Mouse (Mus musculus): ENCODE measurements around the gene Rsu1. TPM values are rescaled to one million over a fixed set of nuclear protein-coding genes. Genes with fewer than 3 reads are reported as not detected.

Rsu1 gene
- polyA plus RNA-seq, 1 experiment from 2014 or later, result 111 TPM

DNA sequence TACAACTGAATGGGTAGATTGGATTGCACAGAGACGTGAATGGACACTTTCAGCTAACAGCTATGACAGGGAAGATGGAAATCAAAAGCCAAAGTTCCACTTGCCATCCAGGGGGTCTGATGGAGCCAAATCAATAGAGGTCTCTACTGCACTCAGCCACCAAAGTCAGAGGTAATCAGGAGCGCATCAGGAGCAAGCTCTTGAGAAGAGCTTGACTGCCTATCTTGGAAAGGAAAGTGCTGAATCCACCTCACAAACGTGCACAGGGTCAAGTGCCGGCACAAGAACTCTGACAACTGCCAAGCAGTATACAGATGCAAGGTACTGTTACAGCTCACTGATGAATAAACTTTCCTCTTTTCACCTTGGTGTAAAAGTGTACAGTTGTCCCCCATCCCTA lies 47.8 kb downstream of the Rsu1 start:
- H3K27me3 ChIP-seq, result no peaks in the 10 kb centered on the region
- H3K27ac ChIP-seq, result no peak overlapping the region
- 83% methylated on average over 4 of the region's 4 CpGs for WGBS
- H3K4me2 ChIP-seq, result no peak overlapping the region
- H3K36me3 ChIP-seq, result no peaks in the 10 kb centered on the region
- H3K9ac ChIP-seq, result no peak overlapping the region
- H3K4me1 ChIP-seq, result no peaks in the 10 kb centered on the region
- no peak for ATAC-seq (ENCODE audit: insufficient number of reproducible peaks, insufficient read depth, low FRiP score, low TSS enrichment, low read depth)
- no peaks in the 10 kb centered on the region for H3K9me3 ChIP-seq
- H3K4me3 ChIP-seq, result no peak overlapping the region

DNA sequence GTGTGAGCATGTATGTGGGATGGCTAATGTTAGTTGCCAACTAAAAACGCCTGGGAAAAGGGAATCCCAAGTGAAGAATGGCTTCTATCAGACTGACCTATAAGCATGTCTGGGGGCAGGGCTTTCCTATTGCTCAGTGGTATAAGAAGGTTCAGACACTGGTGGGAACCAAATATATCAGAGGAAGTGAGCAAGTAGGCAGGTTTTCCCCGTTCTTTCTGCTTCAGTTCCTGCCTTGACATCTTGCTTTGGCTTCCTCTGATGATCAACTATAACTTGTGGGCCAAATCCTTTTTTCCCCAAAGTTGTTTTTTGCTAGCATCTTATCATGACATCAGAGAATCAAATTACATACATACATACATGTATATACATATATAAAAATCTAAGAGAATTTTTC lies 51.1 kb downstream of the Rsu1 start:
- peaks cover 3% of the 10 kb centered on the region; the same call in 1 of the 2 replicates for H3K4me1 ChIP-seq
- no peak overlapping the region for H3K27ac ChIP-seq
- H3K9ac ChIP-seq, result no peak overlapping the region
- H3K4me3 ChIP-seq, result no peak overlapping the region
- H3K27me3 ChIP-seq, result no peaks in the 10 kb centered on the region
- no peak overlapping the region for H3K4me2 ChIP-seq
- WGBS, result 82% methylated on average over 2 of the region's 2 CpGs
- peaks cover 9% of the 10 kb centered on the region for H3K36me3 ChIP-seq
- ATAC-seq (ENCODE audit: insufficient number of reproducible peaks, insufficient read depth, low FRiP score, low TSS enrichment, low read depth), result no peak; the same call in 1 of the 2 replicates
- no peaks in the 10 kb centered on the region for H3K9me3 ChIP-seq

DNA sequence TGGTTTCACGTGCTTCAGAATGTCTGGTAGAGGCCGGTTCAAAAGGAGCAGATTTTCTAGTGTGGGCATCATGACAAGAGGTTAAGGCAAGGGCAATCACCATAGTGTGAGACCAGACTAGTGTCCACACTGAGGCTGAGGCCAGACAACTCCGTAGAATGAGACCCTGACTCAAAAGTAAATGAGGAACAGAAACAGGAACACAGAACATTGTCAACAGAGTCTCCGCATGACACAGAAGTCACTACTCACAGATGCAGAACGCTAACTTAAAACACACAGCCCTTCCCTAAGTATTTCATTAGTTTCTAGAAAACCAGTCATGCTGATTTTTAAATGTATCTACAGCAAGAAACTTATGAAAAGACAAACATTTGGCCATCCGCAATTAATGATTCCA lies 53.1 kb downstream of the Rsu1 start:
- H3K4me2 ChIP-seq, result no peak overlapping the region
- peaks cover 3% of the 10 kb centered on the region; the same call in 1 of the 2 replicates for H3K4me1 ChIP-seq
- H3K9ac ChIP-seq, result no peak overlapping the region
- peaks cover 14% of the 10 kb centered on the region for H3K36me3 ChIP-seq
- WGBS, result 43% methylated on average over 6 of the region's 6 CpGs
- no peaks in the 10 kb centered on the region for H3K27me3 ChIP-seq
- H3K4me3 ChIP-seq, result no peak overlapping the region
- ATAC-seq (ENCODE audit: insufficient number of reproducible peaks, insufficient read depth, low FRiP score, low TSS enrichment, low read depth), result no peak
- H3K9me3 ChIP-seq, result no peaks in the 10 kb centered on the region
- no peak overlapping the region for H3K27ac ChIP-seq

DNA sequence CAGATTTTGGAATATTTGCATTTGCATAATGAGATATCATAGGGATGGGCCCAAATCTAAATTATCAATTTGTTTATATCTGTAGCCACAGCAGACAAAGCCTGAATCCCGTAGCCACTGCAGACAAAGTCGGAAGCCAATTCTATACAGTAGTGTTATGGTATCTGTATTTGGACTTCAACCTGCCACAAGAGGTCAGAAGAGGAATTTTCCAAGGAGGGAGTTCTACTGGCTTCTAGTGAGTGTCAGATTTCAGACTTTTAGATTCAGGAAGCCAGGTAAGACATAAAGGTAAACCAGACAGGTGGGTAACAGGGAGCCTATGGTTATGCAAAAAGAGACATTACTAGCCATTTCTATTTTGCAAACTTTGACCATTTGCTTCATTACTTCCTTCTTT lies 64.4 kb downstream of the Rsu1 start:
- Histone ChIP-seq H3K4me1 (no peaks in the 10 kb centered on the region), H3K27me3 (no peaks in the 10 kb centered on the region), H3K27ac (no peak overlapping the region)

DNA sequence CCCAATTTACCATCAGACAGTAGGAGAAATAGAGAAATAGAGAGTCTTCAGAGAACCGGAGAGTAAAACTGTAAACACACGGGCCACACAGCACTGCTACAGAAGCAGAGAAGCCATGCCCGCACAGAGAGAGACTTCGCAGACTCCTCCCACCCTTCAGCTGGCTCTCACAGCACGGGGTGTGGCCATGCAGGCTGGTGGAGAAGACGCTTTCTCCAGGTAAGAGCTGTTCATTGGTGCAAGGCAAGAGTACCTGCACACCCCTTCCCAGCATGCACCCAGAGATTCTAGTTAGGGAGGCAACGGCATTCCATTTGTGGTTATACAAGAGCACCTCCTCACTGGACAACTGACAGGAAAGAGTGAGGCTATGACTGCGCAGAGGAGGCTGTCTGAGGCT lies 64.8 kb downstream of the Rsu1 start:
- 69% methylated on average over 8 of the region's 8 CpGs for WGBS
- no peak overlapping the region for H3K9ac ChIP-seq
- no peak overlapping the region for H3K4me3 ChIP-seq
- no peaks in the 10 kb centered on the region for H3K4me1 ChIP-seq
- H3K9me3 ChIP-seq, result no peaks in the 10 kb centered on the region
- H3K27ac ChIP-seq, result no peak overlapping the region
- H3K4me2 ChIP-seq, result no peak overlapping the region
- no peaks in the 10 kb centered on the region; the same call in 1 of the 2 replicates for H3K36me3 ChIP-seq
- no peak for ATAC-seq (ENCODE audit: insufficient number of reproducible peaks, insufficient read depth, low FRiP score, low TSS enrichment, low read depth)
- H3K27me3 ChIP-seq, result no peaks in the 10 kb centered on the region

More for the DNA sequence above, 64.4 kb downstream of the Rsu1 start:
- Histone ChIP-seq H3K9me3 (no peaks in the 10 kb centered on the region), H3K9ac (no peak overlapping the region), H3K4me2 (no peak overlapping the region), H3K4me3 (no peak overlapping the region), H3K36me3 (no peaks in the 10 kb centered on the region)
- ATAC-seq (ENCODE audit: insufficient number of reproducible peaks, insufficient read depth, low FRiP score, low TSS enrichment, low read depth), result no peak
- 88% methylated on average over 2 of the region's 2 CpGs for WGBS

DNA sequence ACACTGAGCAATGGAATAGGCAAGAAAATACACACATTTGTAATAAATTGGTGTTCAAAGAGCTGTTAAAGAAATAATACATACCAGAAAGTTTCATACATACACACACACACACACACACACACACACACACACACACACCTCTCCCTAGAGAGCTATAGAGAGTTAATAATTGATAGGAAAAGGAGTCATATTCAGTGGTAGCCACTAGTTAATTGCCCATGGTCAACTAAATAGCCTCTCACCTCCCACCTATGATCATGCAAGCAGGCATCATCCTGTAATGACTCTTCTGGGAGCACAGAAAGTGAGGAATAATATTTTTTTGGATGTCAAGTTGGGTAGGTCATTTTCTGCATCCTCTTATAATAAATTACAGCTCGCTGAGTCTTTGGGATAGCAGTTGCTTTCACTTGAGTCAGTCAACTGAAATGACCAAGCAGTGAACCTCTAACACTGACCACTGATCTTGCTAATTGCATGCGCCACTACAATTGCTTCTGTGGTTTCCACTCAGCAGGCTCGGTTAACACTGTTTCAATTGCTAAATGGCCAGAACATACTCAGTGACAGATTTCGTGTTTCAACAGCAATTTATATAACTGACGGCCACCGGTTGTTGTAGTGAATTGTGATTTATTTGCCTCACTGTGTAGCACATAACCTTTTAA lies 68.3 kb downstream of the Rsu1 start:
- Histone ChIP-seq H3K4me2 (no peak overlapping the region), H3K4me3 (no peak overlapping the region), H3K4me1 (no peaks in the 10 kb centered on the region), H3K9me3 (no peaks in the 10 kb centered on the region), H3K36me3 (no peaks in the 10 kb centered on the region; the same call in 1 of the 2 replicates), H3K27ac (no peak overlapping the region), H3K9ac (no peak overlapping the region), H3K27me3 (no peaks in the 10 kb centered on the region)
- WGBS, result 79% methylated on average over 6 of the region's 6 CpGs
- no peak for ATAC-seq (ENCODE audit: insufficient number of reproducible peaks, insufficient read depth, low FRiP score, low TSS enrichment, low read depth)

DNA sequence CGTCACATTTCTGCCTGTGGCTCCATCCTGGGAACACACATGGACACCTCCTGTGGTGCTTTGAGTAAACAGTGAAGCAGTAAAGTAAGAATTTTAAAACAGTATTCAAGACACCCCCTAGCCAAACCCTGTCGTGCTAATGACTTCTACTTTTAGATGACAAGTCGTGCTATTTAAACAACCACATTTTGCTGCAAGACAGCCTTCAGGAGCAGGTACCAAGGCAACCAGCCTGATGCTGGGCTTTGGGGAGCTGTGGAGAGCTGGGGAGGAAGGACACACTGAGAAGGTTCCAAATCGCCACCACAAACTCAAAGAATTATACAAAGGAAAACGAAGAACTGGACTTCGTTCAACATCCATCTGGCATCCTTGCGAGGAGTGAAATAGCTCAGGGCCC lies 71.5 kb downstream of the Rsu1 start:
- no peaks in the 10 kb centered on the region for H3K4me1 ChIP-seq
- no peaks in the 10 kb centered on the region for H3K9me3 ChIP-seq
- 80% methylated on average over 7 of the region's 7 CpGs for WGBS
- H3K27me3 ChIP-seq, result no peaks in the 10 kb centered on the region
- no peak overlapping the region for H3K4me3 ChIP-seq
- H3K36me3 ChIP-seq, result no peaks in the 10 kb centered on the region; the same call in 1 of the 2 replicates
- H3K27ac ChIP-seq, result no peak overlapping the region
- no peak for ATAC-seq (ENCODE audit: insufficient number of reproducible peaks, insufficient read depth, low FRiP score, low TSS enrichment, low read depth)
- no peak overlapping the region for H3K4me2 ChIP-seq
- no peak overlapping the region for H3K9ac ChIP-seq

DNA sequence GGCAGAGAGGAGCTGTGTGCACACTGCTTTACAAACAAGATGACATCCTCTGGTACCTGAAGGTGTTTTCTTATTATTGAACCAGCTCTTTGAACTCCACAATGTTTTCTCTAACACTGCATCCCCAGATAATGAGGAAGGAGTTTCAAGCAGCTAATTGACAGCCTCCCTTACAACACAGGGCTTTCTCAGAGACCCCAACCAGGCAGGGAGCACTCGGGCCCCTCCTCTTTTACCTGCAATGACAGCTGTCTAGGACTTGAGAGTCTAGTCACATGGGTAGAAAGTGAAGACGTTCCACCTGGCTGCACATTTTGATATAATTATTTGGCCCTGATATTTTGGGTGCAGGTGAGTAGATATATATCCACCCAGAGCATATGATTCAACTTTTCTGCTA lies 72.2 kb downstream of the Rsu1 start:
- H3K4me1 ChIP-seq, result no peaks in the 10 kb centered on the region
- no peak overlapping the region for H3K9ac ChIP-seq
- H3K36me3 ChIP-seq, result no peaks in the 10 kb centered on the region; the same call in 1 of the 2 replicates
- no peak overlapping the region for H3K4me2 ChIP-seq
- H3K27ac ChIP-seq, result no peak overlapping the region
- ATAC-seq (ENCODE audit: insufficient number of reproducible peaks, insufficient read depth, low FRiP score, low TSS enrichment, low read depth), result no peak
- no peak overlapping the region for H3K4me3 ChIP-seq
- H3K9me3 ChIP-seq, result no peaks in the 10 kb centered on the region
- 56% methylated on average over 2 of the region's 2 CpGs for WGBS
- no peaks in the 10 kb centered on the region for H3K27me3 ChIP-seq

DNA sequence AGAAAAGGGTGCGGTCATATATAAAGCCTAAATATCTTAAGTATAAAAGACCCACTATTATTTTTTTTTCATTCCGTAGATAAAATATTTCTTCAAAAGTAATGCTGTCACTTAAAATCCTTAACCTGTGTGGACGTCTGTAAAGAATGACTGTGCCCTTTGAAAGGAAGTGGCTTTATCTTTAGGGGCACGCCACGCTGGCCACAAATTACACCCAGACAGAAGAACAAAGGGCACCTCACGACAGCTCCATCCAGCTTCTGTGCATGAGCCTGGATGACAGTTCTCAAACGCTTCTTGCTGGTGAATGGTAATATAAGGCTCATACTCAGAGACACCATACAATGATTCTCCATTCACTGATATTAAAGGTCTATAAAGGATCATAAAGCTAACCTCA lies 75.7 kb downstream of the Rsu1 start:
- Histone ChIP-seq H3K9ac (no peak overlapping the region), H3K27ac (no peak overlapping the region), H3K9me3 (no peaks in the 10 kb centered on the region), H3K4me1 (no peaks in the 10 kb centered on the region), H3K27me3 (no peaks in the 10 kb centered on the region), H3K4me2 (no peak overlapping the region), H3K4me3 (no peak overlapping the region), H3K36me3 (no peaks in the 10 kb centered on the region)
- no peak for ATAC-seq (ENCODE audit: insufficient number of reproducible peaks, insufficient read depth, low FRiP score, low TSS enrichment, low read depth)
- WGBS, result 70% methylated on average over 7 of the region's 7 CpGs

DNA sequence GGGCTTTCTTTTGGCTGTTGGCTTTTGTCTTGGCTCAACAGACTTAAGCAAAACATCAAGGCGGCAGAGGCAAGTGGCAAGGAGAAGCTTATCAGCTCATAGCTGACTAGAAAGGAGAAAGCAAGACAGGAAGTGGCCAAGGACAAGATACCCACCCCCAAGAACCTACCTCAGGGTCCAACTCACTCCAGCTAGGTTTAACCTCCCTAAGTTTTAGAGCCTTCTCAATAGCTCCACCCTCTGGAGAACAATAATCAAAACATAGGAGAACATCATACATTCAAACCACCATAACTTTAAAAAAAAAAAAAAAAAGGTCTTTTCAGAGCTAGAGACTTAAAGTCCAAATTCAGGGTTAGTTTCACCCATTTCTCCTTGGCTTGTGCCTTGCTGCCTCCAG lies 79.1 kb downstream of the Rsu1 start:
- Histone ChIP-seq H3K9ac (no peak overlapping the region), H3K4me2 (no peak overlapping the region), H3K27ac (no peak overlapping the region), H3K36me3 (no peaks in the 10 kb centered on the region), H3K9me3 (no peaks in the 10 kb centered on the region), H3K4me3 (no peak overlapping the region), H3K27me3 (no peaks in the 10 kb centered on the region), H3K4me1 (no peaks in the 10 kb centered on the region)
- ATAC-seq (ENCODE audit: insufficient number of reproducible peaks, insufficient read depth, low FRiP score, low TSS enrichment, low read depth), result no peak
- 85% methylated on average over 1 of the region's 1 CpGs for WGBS

DNA sequence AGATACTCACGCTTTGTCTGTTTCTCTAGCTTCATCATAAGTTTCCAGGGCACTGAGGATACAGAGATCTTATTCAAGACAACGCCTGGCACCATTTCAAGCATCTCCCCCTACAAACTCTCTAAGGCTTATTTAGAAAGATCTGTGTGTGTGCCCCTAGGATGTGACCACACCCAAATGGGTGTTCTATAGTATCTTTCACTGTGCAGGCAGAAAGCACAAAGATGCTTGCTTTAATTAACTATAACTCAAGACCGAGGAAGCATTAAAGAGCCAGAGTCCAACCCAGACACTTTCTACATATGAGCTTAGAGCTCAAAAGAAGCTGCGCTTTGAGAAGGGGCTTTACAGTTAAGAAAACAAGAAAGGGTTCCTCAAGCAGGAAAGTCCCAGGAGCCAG lies 80.4 kb downstream of the Rsu1 start:
- WGBS, result 88% methylated on average over 4 of the region's 4 CpGs

DNA sequence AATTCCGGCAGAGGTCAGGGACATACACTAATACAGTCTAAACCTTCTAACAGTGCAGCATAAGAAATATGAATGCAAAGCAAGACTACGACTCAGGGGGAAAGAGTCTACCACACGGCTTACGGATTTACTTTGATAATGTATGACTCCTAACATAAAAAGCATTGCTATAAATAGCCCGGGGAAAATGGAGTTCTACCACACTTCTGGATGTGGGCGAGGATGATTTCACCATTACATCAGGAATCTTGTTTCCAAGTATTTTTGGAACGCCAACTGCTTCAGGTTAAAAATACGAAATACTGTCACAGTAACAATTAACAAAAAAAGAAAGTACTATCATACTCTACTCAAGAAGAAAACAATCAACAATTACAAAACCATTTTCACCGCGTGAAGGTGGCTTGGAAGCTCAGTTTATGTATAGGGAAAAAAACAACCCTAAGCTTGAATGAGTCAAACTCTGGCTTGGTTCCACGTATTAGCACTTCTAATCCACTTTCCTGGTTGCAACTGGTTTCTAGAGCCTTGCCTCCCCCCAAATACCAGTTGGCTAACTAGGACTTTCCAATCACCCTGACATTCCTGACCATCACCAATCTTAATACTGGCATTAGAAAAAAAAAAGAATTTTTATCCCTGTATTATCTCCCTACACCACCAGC lies 82.3 kb downstream of the Rsu1 start:
- no peaks in the 10 kb centered on the region for H3K36me3 ChIP-seq
- no peak overlapping the region for H3K4me2 ChIP-seq
- H3K27ac ChIP-seq, result no peak overlapping the region
- no peaks in the 10 kb centered on the region for H3K9me3 ChIP-seq
- WGBS, result 91% methylated on average over 11 of the region's 11 CpGs
- H3K4me3 ChIP-seq, result no peak overlapping the region
- H3K4me1 ChIP-seq, result no peaks in the 10 kb centered on the region
- no peaks in the 10 kb centered on the region for H3K27me3 ChIP-seq
- ATAC-seq (ENCODE audit: insufficient number of reproducible peaks, insufficient read depth, low FRiP score, low TSS enrichment, low read depth), result no peak
- no peak overlapping the region for H3K9ac ChIP-seq

More for the DNA sequence above, 80.4 kb downstream of the Rsu1 start:
- no peak for ATAC-seq (ENCODE audit: insufficient number of reproducible peaks, insufficient read depth, low FRiP score, low TSS enrichment, low read depth)
- Histone ChIP-seq H3K36me3 (no peaks in the 10 kb centered on the region), H3K27ac (no peak overlapping the region), H3K4me3 (no peak overlapping the region), H3K27me3 (no peaks in the 10 kb centered on the region), H3K4me1 (no peaks in the 10 kb centered on the region), H3K4me2 (no peak overlapping the region), H3K9me3 (no peaks in the 10 kb centered on the region), H3K9ac (no peak overlapping the region)

Data from embryonic facial prominence, embryonic 13.5 days (tissue).